Mouse (Mus musculus) spleen, postnatal 10 days (tissue): ENCODE measurements around the gene Lsamp.

ENCODE experiments used
- DNase-seq, 2 experiments: peaks; one replicate each; pipeline ENCODE4 v3.0.0; 2021 to 2022; ENCODE audit warnings: low spot score in 2 of 2

Lsamp gene

GRCm38 (mm10) chr16:39984205-39984634 is at the start of gene Lsamp:
Gene Lsamp, plus strand, starts transcription at chr16:39984361.
- no peak for DNase-seq

- DNase-seq = no peak
Measured at GRCm38 (mm10) chr16:39957686-39958085, 26.5 kb upstream of the Lsamp start.

GRCm38 (mm10) chr16:39972712-39973111 is 11.4 kb upstream of the Lsamp start:
- no peak for DNase-seq

GRCm38 (mm10) chr16:39984635-39985291 is 602 bp downstream of the Lsamp start:
- DNase-seq = no peak

- DNase-seq = no peak
Measured at GRCm38 (mm10) chr16:39988466-39988865, 4.3 kb downstream of the Lsamp start.

- DNase-seq = no peak
Measured at GRCm38 (mm10) chr16:39994821-39995220, 10.7 kb downstream of the Lsamp start.

GRCm38 (mm10) chr16:40008800-40009199 is 24.6 kb downstream of the Lsamp start:
- no peak for DNase-seq

GRCm38 (mm10) chr16:40011106-40011505 is 26.9 kb downstream of the Lsamp start:
- no peak for DNase-seq

GRCm38 (mm10) chr16:40022611-40023010 is 38.5 kb downstream of the Lsamp start:
- DNase-seq = no peak

- no peak for DNase-seq
Measured at GRCm38 (mm10) chr16:40036719-40037118, 52.6 kb downstream of the Lsamp start.

- DNase-seq = no peak
Measured at GRCm38 (mm10) chr16:40059546-40059945, 75.4 kb downstream of the Lsamp start.

GRCm38 (mm10) chr16:40059968-40060367 is 75.8 kb downstream of the Lsamp start:
- DNase-seq = no peak

GRCm38 (mm10) chr16:40060491-40060890 is 76.3 kb downstream of the Lsamp start:
- no peak for DNase-seq

GRCm38 (mm10) chr16:40075556-40075955 is 91.4 kb downstream of the Lsamp start:
- no peak for DNase-seq

- DNase-seq = no peak
Measured at GRCm38 (mm10) chr16:40080224-40080623, 96.1 kb downstream of the Lsamp start.

GRCm38 (mm10) chr16:40104329-40104728 is 120.2 kb downstream of the Lsamp start:
- DNase-seq = no peak

- DNase-seq = no peak
Measured at GRCm38 (mm10) chr16:40182918-40183317, 198.8 kb downstream of the Lsamp start.

GRCm38 (mm10) chr16:40187987-40188590 is 203.9 kb downstream of the Lsamp start:
- DNase-seq = no peak

GRCm38 (mm10) chr16:40194401-40194800 is 210.2 kb downstream of the Lsamp start:
- DNase-seq = no peak

GRCm38 (mm10) chr16:40194839-40195238 is 210.7 kb downstream of the Lsamp start:
- no peak for DNase-seq

GRCm38 (mm10) chr16:40228627-40229026 is 244.5 kb downstream of the Lsamp start:
- no peak for DNase-seq

- DNase-seq = no peak
Measured at GRCm38 (mm10) chr16:40233066-40233465, 248.9 kb downstream of the Lsamp start.

GRCm38 (mm10) chr16:40234151-40234895 is 250.2 kb downstream of the Lsamp start:
- no peak for DNase-seq
